Mouse (Mus musculus) liver, postnatal 0 days (tissue): ENCODE measurements at regions not wholly inside any gene's neighbourhood (a gene's known extent, or its start where the extent isn't known, plus 50 kb on each side); places are given as distances from the start of the nearest gene placed in this dataset.

Source experiments
- CTCF ChIP-seq: sonication (generic); IDR thresholded peaks from 2 replicates; pipeline ENCODE4 v1.5.1; 2016; ENCODE audit warnings: antibody characterized with exemption, low read depth
- EP300 ChIP-seq: IDR thresholded peaks from 2 replicates; pipeline ENCODE4 v1.6.1; 2016; ENCODE audit warnings: antibody characterized with exemption, low read depth, mild to moderate bottlenecking

DNA sequence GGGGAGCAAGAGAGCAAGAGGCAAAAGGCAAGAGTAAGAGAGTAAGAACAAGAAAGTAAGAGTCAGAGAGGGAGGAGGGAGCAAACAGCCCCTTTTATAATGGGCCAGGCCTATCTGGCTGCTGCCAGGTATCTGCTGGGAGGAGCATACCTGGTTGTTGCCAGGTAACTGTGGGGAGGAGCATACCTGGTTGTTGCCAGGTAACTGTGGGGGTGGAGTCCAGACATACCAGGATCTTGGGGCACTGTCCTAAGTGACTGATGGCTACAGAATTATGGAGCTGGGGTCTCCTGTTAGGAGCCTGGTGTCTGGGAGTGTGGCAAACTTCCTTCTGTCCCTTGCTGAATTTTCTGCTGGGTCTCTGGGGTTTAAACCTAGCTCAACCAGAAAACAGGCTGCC lies 469.8 kb upstream of the Syt1 start:
- TF ChIP-seq CTCF (no peak), EP300 (no peak)
